Mouse (Mus musculus): ENCODE data around the gene Mcf2. TPM values are rescaled to one million over a fixed set of nuclear protein-coding genes. Genes with fewer than 3 reads are reported as not detected.
A peak's percentile ranks its signal among the peaks of the same experiment; 100 is the strongest.

Mcf2 gene
- 1 to 10 TPM; 3.5 to 3.8 TPM for total RNA-seq (2021)
- long read RNA-seq, experiment 1, partial matches to known transcripts: 0 of 3 reads
- long read RNA-seq, experiment 1, other reads (novel, unspliced or antisense): 3 of 3 reads
- long read RNA-seq, experiment 2, partial matches to known transcripts: 0 of 3 reads
- long read RNA-seq, experiment 2, other reads (novel, unspliced or antisense): 3 of 3 reads

- no peak for DNase-seq (ENCODE audit: low spot score in 2 of 2)
- intact Hi-C loops (cut with DNase I): no loop called here
These were observed at the start of gene Mcf2 for GRCm38 (mm10) chrX:60178744-60179458. Mcf2 (minus strand) TSS chrX:60179089.

GRCm38 (mm10) chrX:60187726-60188125, 8.8 kb upstream of the Mcf2 start:
- no peak for DNase-seq (ENCODE audit: low spot score in 2 of 2)
- intact Hi-C loops (cut with DNase I): no loop called here

- intact Hi-C loops (cut with DNase I): no loop called here
These were observed 3.7 kb upstream of the Mcf2 start for GRCm38 (mm10) chrX:60182611-60183010.

GRCm38 (mm10) chrX:60178025-60178743, 705 bp downstream of the Mcf2 start:
- intact Hi-C loops (cut with DNase I): no loop called here
- DNase-seq (ENCODE audit: low spot score in 2 of 2): no peak

More at GRCm38 (mm10) chrX:60182611-60183010, 3.7 kb upstream of the Mcf2 start:
- DNase-seq (ENCODE audit: low spot score in 2 of 2): no peak

- intact Hi-C loops (cut with DNase I): no loop called here
- DNase-seq (ENCODE audit: low spot score in 2 of 2): no peak
These were observed 8.8 kb downstream of the Mcf2 start for GRCm38 (mm10) chrX:60170106-60170505.

- intact Hi-C loops (cut with DNase I): no loop called here
- no peak for DNase-seq (ENCODE audit: low spot score in 2 of 2)
These were observed 9.4 kb downstream of the Mcf2 start for GRCm38 (mm10) chrX:60169511-60169910.

DNA sequence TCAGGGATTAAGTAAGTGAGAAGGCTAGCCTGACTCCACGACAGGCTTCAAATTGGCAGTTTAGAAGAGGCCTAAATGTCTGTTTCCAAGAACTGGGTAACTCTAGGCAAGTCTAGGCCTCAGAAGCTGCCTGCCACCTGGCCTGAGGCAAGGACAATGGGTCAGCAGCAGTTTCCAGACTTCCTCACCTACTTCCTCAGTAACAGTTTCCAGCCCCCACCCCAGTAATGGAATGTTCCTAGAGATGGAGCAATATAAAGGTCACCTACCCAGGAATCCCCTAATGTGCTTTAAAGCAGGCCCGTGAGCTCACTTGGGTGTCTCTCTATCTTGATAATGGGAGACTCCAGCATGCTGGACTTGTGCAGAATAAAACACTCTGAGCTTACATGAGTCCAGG, 10.1 kb downstream of the Mcf2 start:
- intact Hi-C loops (cut with DNase I): no loop called here
- DNase-seq (ENCODE audit: low spot score in 2 of 2): no peak

DNA sequence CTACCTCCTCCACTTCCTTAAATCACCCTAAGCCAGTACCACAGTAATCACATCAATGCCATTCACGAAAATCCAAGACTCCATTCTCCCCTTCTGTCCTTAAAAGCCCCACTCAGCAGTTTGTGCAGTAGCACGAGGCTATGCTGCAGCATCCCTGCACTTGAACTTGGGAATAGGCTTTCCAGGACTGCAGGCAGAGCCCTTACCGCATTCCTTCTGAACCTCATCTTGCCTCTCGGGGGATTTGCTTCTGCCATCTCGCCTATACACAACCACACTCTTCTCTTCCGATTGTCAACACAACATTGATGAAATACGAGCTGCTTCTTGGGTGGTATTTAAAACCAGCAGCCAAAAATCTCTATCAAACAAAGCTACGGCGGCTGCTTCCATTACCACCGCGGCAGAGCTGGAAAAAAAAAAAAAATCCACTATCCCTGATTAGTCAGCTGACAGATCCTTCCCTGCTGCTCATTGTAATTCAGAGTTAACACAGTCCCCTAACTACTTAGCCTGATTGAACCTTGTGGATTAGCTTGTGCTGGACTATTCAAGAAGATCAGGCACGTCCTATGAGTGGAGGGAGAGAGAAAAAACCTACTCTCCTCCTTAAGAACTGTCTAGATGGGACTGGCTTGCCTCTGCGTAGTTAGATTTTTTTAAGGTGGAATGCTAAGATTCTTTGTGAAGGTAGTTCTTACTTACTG, 31.5 kb downstream of the Mcf2 start:
- intact Hi-C loops (cut with DNase I): no loop called here
- peak; percentile 3 to 7 for DNase-seq (ENCODE audit: low spot score in 2 of 2)

DNA sequence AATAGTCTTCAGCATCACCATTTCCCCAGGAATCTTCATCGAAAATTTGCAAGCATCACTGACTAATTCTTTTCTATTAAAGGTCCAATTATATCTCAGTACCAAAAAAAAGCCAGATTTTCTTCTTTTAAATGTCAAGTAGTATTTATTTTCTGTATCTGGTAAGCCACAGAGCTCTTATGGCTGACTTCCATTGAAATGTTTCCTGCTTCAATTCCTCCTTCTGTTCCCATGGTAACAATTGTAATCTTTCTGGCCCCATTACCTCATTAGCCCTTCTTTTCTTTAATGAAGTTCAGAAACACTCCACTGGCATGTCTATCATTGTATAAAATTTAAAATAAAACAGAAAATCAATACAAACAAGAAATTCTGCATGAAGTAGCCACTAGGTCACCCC, 103.5 kb downstream of the Mcf2 start:
- intact Hi-C loops (cut with DNase I): no loop called here
- no peak for DNase-seq (ENCODE audit: low spot score in 2 of 2)

DNA sequence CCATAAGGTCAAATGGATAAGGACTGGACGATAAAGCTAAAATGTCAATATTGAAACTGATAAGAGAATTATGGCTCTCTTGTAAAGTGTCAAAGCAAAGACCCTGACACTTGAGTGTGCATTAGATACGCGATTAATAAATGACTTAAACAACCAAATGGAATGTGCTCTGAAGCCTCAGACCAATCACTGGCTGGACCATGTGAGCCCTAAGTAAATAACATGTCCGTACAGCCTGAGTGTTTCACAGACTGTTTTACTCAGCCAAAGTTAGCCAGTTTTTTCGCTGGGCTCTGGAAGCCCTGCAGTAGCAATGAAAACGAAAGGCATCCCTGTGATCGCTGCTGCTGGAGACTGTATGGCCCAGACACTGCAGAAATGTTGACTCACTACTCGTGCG, 123.7 kb downstream of the Mcf2 start:
- intact Hi-C loops (cut with DNase I): no loop called here
- no peak for DNase-seq (ENCODE audit: low spot score in 2 of 2)

GRCm38 (mm10) chrX:60054745-60055144, 124.1 kb downstream of the Mcf2 start:
- no peak for DNase-seq (ENCODE audit: low spot score in 2 of 2)
- intact Hi-C loops (cut with DNase I): no loop called here

DNA sequence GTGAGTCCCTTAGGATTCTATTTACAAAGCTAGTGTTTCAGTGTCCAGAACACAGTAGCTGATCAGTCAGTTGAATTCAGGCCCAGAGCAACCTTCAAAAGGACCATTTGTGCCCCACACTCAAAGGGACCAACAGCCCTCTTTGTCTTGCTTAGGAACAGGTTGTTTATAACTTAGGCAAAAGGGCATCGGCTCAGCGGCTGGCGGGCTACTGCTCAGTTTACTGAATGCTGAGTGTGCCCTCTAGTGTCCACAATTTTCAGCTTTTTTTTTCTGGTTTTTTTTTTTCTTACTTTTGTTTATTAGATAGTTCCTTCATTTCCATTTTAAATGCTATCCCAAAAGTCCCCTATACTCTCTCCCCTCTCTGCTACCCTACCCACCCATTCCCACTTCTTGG, 152.2 kb downstream of the Mcf2 start:
- peak; percentile 14 to 28 for DNase-seq (ENCODE audit: low spot score in 2 of 2)
- intact Hi-C loops (cut with DNase I): loop anchor here (5.0 kb wide), 2 partner anchors 376 to 834 kb away; no protein-coding TSS in a partner anchor

GRCm38 (mm10) chrX:60021595-60021994, 157.3 kb downstream of the Mcf2 start:
- intact Hi-C loops (cut with DNase I): no loop called here

GRCm38 (mm10) chrX:60021007-60021406, 157.9 kb downstream of the Mcf2 start:
- intact Hi-C loops (cut with DNase I): no loop called here
- DNase-seq (ENCODE audit: low spot score in 2 of 2): no peak

More at GRCm38 (mm10) chrX:60021595-60021994, 157.3 kb downstream of the Mcf2 start:
- DNase-seq (ENCODE audit: low spot score in 2 of 2): no peak

GRCm38 (mm10) chrX:60014588-60014987, 164.3 kb downstream of the Mcf2 start:
- no peak for DNase-seq (ENCODE audit: low spot score in 2 of 2)
- intact Hi-C loops (cut with DNase I): no loop called here

- intact Hi-C loops (cut with DNase I): no loop called here
These were observed 165.7 kb downstream of the Mcf2 start for GRCm38 (mm10) chrX:60013084-60013676.

More at GRCm38 (mm10) chrX:60013084-60013676, 165.7 kb downstream of the Mcf2 start:
- peak; percentile 16 to 20 for DNase-seq (ENCODE audit: low spot score in 2 of 2)
